Mouse (Mus musculus): ENCODE measurements at regions not wholly inside any gene's neighbourhood (a gene's known extent, or its start where the extent isn't known, plus 50 kb on each side); places are given as distances from the start of the nearest gene placed in this dataset.
"Not testable (repeated sequence)": the region's sequence is repeated elsewhere in the genome, so short reads cannot be mapped to it uniquely, and the experiment has no call there.

- DNase-seq (ENCODE audit: low spot score in 2 of 2) = no peak
These were observed 385.3 kb upstream of the Tnc start for GRCm38 (mm10) chr4:64432097-64432496.

GRCm38 (mm10) chr4:64437744-64438594 lies 391.2 kb upstream of the Tnc start:
- DNase-seq (ENCODE audit: low spot score in 2 of 2) = no peak

- DNase-seq (ENCODE audit: low spot score in 2 of 2) = no peak
These were observed 404.6 kb upstream of the Tnc start for GRCm38 (mm10) chr4:64451442-64451841.

- no peak for DNase-seq (ENCODE audit: low spot score in 2 of 2)
These were observed 405.1 kb upstream of the Tnc start for GRCm38 (mm10) chr4:64451946-64452345.

GRCm38 (mm10) chr4:64492260-64492962 lies 445.6 kb upstream of the Tnc start:
- no peak for DNase-seq (ENCODE audit: low spot score in 2 of 2)

- not testable (repeated sequence) for DNase-seq (ENCODE audit: low spot score in 2 of 2)
These were observed 450.9 kb upstream of the Tnc start for GRCm38 (mm10) chr4:64497759-64498158.

- DNase-seq (ENCODE audit: low spot score in 2 of 2) = no peak
These were observed 454.0 kb upstream of the Tnc start for GRCm38 (mm10) chr4:64500635-64501395.

GRCm38 (mm10) chr4:64521883-64522282 lies 475.1 kb upstream of the Tnc start:
- DNase-seq (ENCODE audit: low spot score in 2 of 2) = no peak

- no peak for DNase-seq (ENCODE audit: low spot score in 2 of 2)
These were observed 481.0 kb upstream of the Tnc start for GRCm38 (mm10) chr4:64527724-64528332.

GRCm38 (mm10) chr4:64530585-64530984 lies 483.8 kb upstream of the Tnc start:
- DNase-seq (ENCODE audit: low spot score in 2 of 2) = peak in 1 of 2 experiments; percentile 17

GRCm38 (mm10) chr4:64533019-64533418 lies 486.2 kb upstream of the Tnc start:
- DNase-seq (ENCODE audit: low spot score in 2 of 2) = peak in 1 of 2 experiments; percentile 13

GRCm38 (mm10) chr4:64535554-64536253 lies 488.9 kb upstream of the Tnc start:
- no peak for DNase-seq (ENCODE audit: low spot score in 2 of 2)

GRCm38 (mm10) chr4:64538009-64538408 lies 491.2 kb upstream of the Tnc start:
- DNase-seq (ENCODE audit: low spot score in 2 of 2) = no peak

- no peak for DNase-seq (ENCODE audit: low spot score in 2 of 2)
These were observed 497.9 kb upstream of the Tnc start for GRCm38 (mm10) chr4:64544576-64545185.

GRCm38 (mm10) chr4:64546386-64546785 lies 499.6 kb upstream of the Tnc start:
- no peak for DNase-seq (ENCODE audit: low spot score in 2 of 2)

GRCm38 (mm10) chr4:64562511-64562910 lies 515.7 kb upstream of the Tnc start:
- no peak for DNase-seq (ENCODE audit: low spot score in 2 of 2)

GRCm38 (mm10) chr4:64563996-64564395 lies 517.2 kb upstream of the Tnc start:
- no peak for DNase-seq (ENCODE audit: low spot score in 2 of 2)

GRCm38 (mm10) chr4:64570666-64571065 lies 523.9 kb upstream of the Tnc start:
- no peak for DNase-seq (ENCODE audit: low spot score in 2 of 2)

- DNase-seq (ENCODE audit: low spot score in 2 of 2) = no peak
These were observed 529.1 kb upstream of the Tnc start for GRCm38 (mm10) chr4:64575901-64576300.

GRCm38 (mm10) chr4:64595014-64595599 lies 528.9 kb upstream of the Pappa start:
- DNase-seq (ENCODE audit: low spot score in 2 of 2) = no peak

Data from frontal cortex, postnatal 10 days (tissue).